Mouse (Mus musculus) liver, adult 2 months (tissue): ENCODE results near the gene Gjc3. TPM values are rescaled to one million over a fixed set of nuclear protein-coding genes. Genes with fewer than 3 reads are reported as not detected.
"Not testable (repeated sequence)": the region's sequence is repeated elsewhere in the genome, so short reads cannot be mapped to it uniquely, and the experiment has no call there.

Experiments used
- DNase-seq: peaks from one replicate; pipeline ENCODE4 v3.0.0-alpha.2; 2011; ENCODE audit warnings: low read depth, low spot score; ENCODE audit errors: extremely low read depth
- H3K27ac ChIP-seq: fragments of 200-500 bp; replicated peaks from 2 replicates; pipeline ENCODE4 v1.5.1; 2012; ENCODE audit warnings: low read depth, mild to moderate bottlenecking, control low read depth, inconsistent platforms, low read length; ENCODE audit not compliant: insufficient read depth
- H3K27me3 ChIP-seq: fragments of 200-500 bp; 2 replicates; pipeline ENCODE4 v1.6.1; 2012; ENCODE audit warnings: mild to moderate bottlenecking, moderate library complexity, low read length, inconsistent platforms; ENCODE audit not compliant: control insufficient read depth, insufficient read depth
- H3K36me3 ChIP-seq: fragments of 200-500 bp; 2 replicates; pipeline ENCODE4 v1.6.1; 2012; ENCODE audit warnings: low read length, inconsistent platforms; ENCODE audit not compliant: control insufficient read depth, insufficient read depth
- H3K4me1 ChIP-seq: fragments of 200-500 bp; 2 replicates; pipeline ENCODE4 v1.6.1; 2011; ENCODE audit warnings: low read length; ENCODE audit not compliant: control insufficient read depth, insufficient read depth
- H3K4me3 ChIP-seq: fragments of 200-500 bp; 2 replicates; pipeline ENCODE4 v1.5.1; 2011; ENCODE audit warnings: low read depth, mild to moderate bottlenecking, control low read depth, low read length, moderate library complexity; ENCODE audit not compliant: insufficient read depth
- H3K79me2 ChIP-seq: fragments of 200-500 bp; 2 replicates; pipeline ENCODE4 v1.6.1; 2012; ENCODE audit warnings: inconsistent platforms, mild to moderate bottlenecking, low read length, moderate library complexity; ENCODE audit not compliant: control insufficient read depth, insufficient read depth
- H3K9ac ChIP-seq: fragments of 200-500 bp; 2 replicates; pipeline ENCODE4 v1.6.1; 2012; ENCODE audit warnings: low read depth, mild to moderate bottlenecking, control low read depth, inconsistent platforms, low read length
- CTCF ChIP-seq: fragments of 200-500 bp; IDR thresholded peaks from 2 replicates; pipeline ENCODE4 v1.5.1; 2011; ENCODE audit warnings: low read depth, low read length, control low read depth
- POLR2A ChIP-seq: fragments of 200-500 bp; IDR thresholded peaks from 2 replicates; pipeline ENCODE4 v1.6.1; 2011; ENCODE audit warnings: low read length, control low read depth; ENCODE audit not compliant: insufficient read depth; ENCODE audit errors: extremely low read depth
- WGBS: fragments of 180-500 bp; shearing (Covaris S2); methylation state at CpG from one replicate; pipeline ENCODE4 v1.1.7; 2018; 5-methylcytosine and 5-hydroxymethylcytosine counted together
- polyA plus RNA-seq: library from polyadenylated mRNA; depleted of rRNA; stranded (reverse); fragments of >200 nt; gene quantifications from 2 replicates; pipeline ENCODE4 v1.2.3, GENCODE M21; 2012
- total RNA-seq: library from RNA; depleted of rRNA; stranded (reverse); fragments of >200 nt; gene quantifications from 2 replicates; pipeline ENCODE4 v1.2.3, GENCODE M21; 2014

Gjc3 gene
- total and polyA plus RNA-seq, 2 experiments: 0.18 to 0.55 TPM

GRCm38 (mm10) chr5:137936486-137936885 is 26.4 kb downstream of the Gjc3 start:
- TF ChIP-seq CTCF (no peak), POLR2A (no peak)
- H3K4me1 ChIP-seq: no peaks in the 10 kb centered on the region
- H3K27me3 ChIP-seq: no peaks in the 10 kb centered on the region
- no peak for DNase-seq
- WGBS: 60% methylated on average over 2 of the region's 2 CpGs
- no peak overlapping the region for H3K27ac ChIP-seq
- no peaks in the 10 kb centered on the region for H3K36me3 ChIP-seq
- no peak overlapping the region for H3K4me3 ChIP-seq
- H3K79me2 ChIP-seq: no peaks in the 10 kb centered on the region
- H3K9ac ChIP-seq: no peak overlapping the region

DNA sequence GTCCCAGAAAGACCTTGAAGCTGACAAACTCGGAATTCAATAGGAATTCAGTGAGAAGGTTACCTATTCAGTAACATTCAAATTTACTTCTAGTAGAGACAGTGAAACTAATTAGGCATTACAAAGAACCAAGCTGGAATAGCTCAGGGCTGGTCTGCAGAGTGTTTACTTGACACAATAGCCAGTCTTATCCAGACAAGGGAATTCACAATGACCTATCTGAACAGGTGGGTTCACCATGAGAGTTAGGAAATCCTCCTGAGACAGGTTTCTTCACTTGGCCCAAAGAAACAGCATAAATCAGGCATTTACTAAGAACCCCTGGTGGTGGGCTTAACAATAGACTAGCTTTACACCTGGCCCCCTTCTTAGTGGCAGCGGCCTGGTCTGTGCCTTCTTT is 29.0 kb downstream of the Gjc3 start:
- not testable (repeated sequence) for H3K9ac ChIP-seq, H3K27ac ChIP-seq, H3K36me3 ChIP-seq, DNase-seq, H3K27me3 ChIP-seq, H3K4me3 ChIP-seq, H3K79me2 ChIP-seq, H3K4me1 ChIP-seq
- WGBS: 85% methylated on average over 2 of the region's 2 CpGs

DNA sequence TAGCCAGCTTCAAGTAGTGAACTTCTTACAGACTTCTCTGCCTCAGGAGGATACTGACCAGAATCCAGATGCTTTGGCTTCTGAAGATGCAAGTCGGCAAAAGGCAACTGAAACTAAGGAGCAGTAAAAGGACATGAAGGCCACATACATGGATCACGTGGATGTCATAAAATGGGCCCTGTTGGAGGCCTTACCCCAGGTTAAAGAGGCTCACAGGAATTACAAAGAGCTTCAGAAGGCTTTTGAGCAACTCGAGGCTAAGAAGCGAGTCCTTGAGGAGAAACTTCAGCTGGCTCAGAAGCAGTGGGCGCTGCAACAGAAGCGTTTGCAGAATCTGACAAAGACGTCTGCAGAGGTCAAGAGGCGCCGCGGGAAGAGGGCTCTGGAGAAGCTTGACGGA is 34.5 kb downstream of the Gjc3 start:
- Histone ChIP-seq H3K4me1 (no peaks in the 10 kb centered on the region), H3K4me3 (no peak overlapping the region), H3K9ac (no peak overlapping the region), H3K27ac (no peak overlapping the region), H3K79me2 (no peaks in the 10 kb centered on the region), H3K27me3 (no peaks in the 10 kb centered on the region), H3K36me3 (no peaks in the 10 kb centered on the region)
- TF ChIP-seq POLR2A (no peak), CTCF (no peak)
- 84% methylated on average over 11 of the region's 11 CpGs for WGBS
- no peak for DNase-seq

- Histone ChIP-seq H3K27ac (peak overlapping the region; percentile 59), H3K4me3 (no peak overlapping the region), H3K4me1 (peaks cover 5% of the 10 kb centered on the region), H3K27me3 (no peaks in the 10 kb centered on the region), H3K9ac (no peak overlapping the region), H3K79me2 (peaks cover 4% of the 10 kb centered on the region; the same call in 1 of the 2 replicates), H3K36me3 (peaks cover 15% of the 10 kb centered on the region)
- DNase-seq: peak; percentile 99
- TF ChIP-seq CTCF (no peak), POLR2A (no peak)
Measured at GRCm38 (mm10) chr5:137922171-137922570, 40.7 kb downstream of the Gjc3 start.

GRCm38 (mm10) chr5:137921532-137921931 is 41.4 kb downstream of the Gjc3 start, which contains the start of gene Cyp3a13:
Gene Cyp3a13 (minus strand): TSS chr5:137921619.
- 12% methylated on average over 2 of the region's 2 CpGs for WGBS
- Histone ChIP-seq H3K9ac (peak within 1 kb of the TSS; percentile 77), H3K36me3 (peaks cover 20% of the 10 kb centered on the region), H3K4me1 (peaks cover 5% of the 10 kb centered on the region), H3K27me3 (no peaks in the 10 kb centered on the region), H3K4me3 (peak within 1 kb of the TSS; percentile 57), H3K27ac (peak within 1 kb of the TSS; percentile 72), H3K79me2 (peaks cover 4% of the 10 kb centered on the region; the same call in 1 of the 2 replicates)
- DNase-seq: peak; percentile 100
- TF ChIP-seq POLR2A (peak; percentile 96), CTCF (no peak)

DNA sequence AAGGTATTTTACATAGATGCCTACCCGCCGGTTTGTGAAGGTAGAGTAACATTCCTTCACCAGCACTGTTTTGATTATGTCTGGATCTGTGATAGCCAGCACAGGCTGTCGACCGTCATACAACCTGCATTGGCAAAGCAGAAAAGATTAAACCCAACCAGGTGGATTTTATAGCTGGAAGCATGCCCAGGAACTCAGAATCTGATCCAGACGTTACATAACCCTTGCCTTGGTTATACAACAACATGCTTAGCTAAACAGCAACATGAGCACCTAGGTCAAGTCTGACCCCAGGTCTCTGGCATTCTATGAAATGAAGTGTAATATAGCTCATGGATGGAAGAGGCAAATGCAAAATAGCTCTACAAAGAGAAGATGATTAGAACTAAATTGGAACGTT is 47.3 kb downstream of the Gjc3 start:
- WGBS: 18% methylated on average over 6 of the region's 6 CpGs
- peaks cover under 1% of the 10 kb centered on the region; the same call in 1 of the 2 replicates for H3K79me2 ChIP-seq
- H3K4me1 ChIP-seq: peaks cover 22% of the 10 kb centered on the region
- H3K4me3 ChIP-seq: no peak overlapping the region
- TF ChIP-seq CTCF (no peak), POLR2A (no peak)
- H3K9ac ChIP-seq: peak overlapping the region; percentile 65
- DNase-seq: peak; percentile 93
- peak overlapping the region; percentile 75 for H3K27ac ChIP-seq
- peaks cover 57% of the 10 kb centered on the region for H3K36me3 ChIP-seq
- no peaks in the 10 kb centered on the region for H3K27me3 ChIP-seq
